Mouse (Mus musculus) cortical plate, adult 2 months (tissue): ENCODE measurements around the gene Abcc9.

Source experiments
- CTCF ChIP-seq: fragments of 200-500 bp; IDR thresholded peaks from 2 replicates; pipeline ENCODE4 v1.5.1; 2011; ENCODE audit warnings: mild to moderate bottlenecking, control low read depth, low read length; ENCODE audit not compliant: insufficient read depth; ENCODE audit errors: extremely low read depth
- POLR2A ChIP-seq: fragments of 200-500 bp; IDR thresholded peaks from 2 replicates; pipeline ENCODE4 v1.6.1; 2011; ENCODE audit warnings: mild to moderate bottlenecking, low read length, control low read depth; ENCODE audit not compliant: insufficient read depth; ENCODE audit errors: extremely low read depth

DNA sequence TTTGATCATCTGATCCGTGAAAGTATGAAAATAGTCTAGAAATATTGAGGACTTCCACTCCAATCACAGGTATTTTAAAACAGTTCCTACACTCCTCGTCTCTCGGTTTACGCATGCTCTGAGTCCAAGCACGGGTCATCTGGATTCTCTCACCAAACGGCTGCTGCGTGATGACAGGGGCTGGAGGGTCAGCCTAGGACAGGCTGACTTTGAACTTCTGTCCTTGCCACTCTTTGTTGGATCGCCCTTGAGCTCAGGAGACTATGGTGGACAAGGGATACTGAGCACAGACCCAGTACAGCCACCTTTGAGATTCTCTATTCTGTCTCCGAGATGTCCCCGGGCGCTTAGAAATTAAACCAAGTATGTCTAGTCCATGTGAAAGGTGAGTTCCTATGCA, 12.4 kb downstream of the Abcc9 start:
- TF ChIP-seq POLR2A (no peak), CTCF (no peak)
